In the genomic region with DNA sequence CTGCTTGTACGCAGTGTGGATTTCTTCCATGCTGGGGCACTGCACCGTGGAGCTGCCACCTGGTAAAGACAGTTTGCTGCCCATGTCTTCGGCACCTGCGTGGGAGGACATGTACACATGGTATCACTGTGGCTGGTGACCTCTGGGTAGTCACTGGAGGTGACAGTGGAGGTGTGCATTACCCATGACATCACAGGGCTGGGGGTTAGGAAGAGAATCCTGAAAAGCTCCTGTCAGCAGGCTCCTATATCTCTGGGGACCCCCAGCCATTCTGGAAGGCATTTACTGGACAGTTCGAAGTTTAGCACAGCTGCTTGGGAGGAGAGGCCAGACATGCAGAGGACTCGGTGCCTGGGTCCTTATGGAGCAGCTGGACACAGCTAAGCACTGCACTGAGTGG, we compare ENCODE assay signal across 24 mouse cellular contexts. TPM values are rescaled to one million over a fixed set of nuclear protein-coding genes. Genes with fewer than 3 reads are reported as not detected.
DNase-seq lines count a peak whose midpoint lies in the region; ATAC-seq and TF ChIP-seq lines count a peak whose summit lies in the region.
"Had no signal": no experiment of that assay in that cellular context is flagged by ENCODE, and none has a peak within 500 bp of the region (broad histone marks: within the 10 kb centered on the region; RNA-seq: fewer than 3 reads in every experiment).

No protein-coding gene starts in this region.

- H3K79me2 ChIP-seq in myocyte (ENCODE audit: control insufficient read depth, insufficient read depth): peaks cover 30% of the 10 kb centered on the region

- no peaks in the 10 kb centered on the region for H3K36me3 ChIP-seq in intestine, embryonic 16.5 days (ENCODE audit: control insufficient read depth, insufficient read depth, low read length)
- no peaks in the 10 kb centered on the region for H3K36me3 ChIP-seq in intestine, embryonic 15.5 days
- H3K36me3 ChIP-seq in midbrain, embryonic 11.5 days (ENCODE audit: control insufficient read depth, insufficient read depth, low read length): no peaks in the 10 kb centered on the region
- no peaks in the 10 kb centered on the region for H3K36me3 ChIP-seq in midbrain, embryonic 14.5 days (ENCODE audit: control insufficient read depth, insufficient read depth, low read length)
- no peaks in the 10 kb centered on the region for H3K36me3 ChIP-seq in myocyte (ENCODE audit: control insufficient read depth, insufficient read depth)
- no peaks in the 10 kb centered on the region for H3K36me3 ChIP-seq in lung, postnatal 0 days (ENCODE audit: insufficient read depth, low read length)
- H3K36me3 ChIP-seq: embryonic facial prominence, embryonic 13.5 days; G1E had no signal

- H3K9me3 ChIP-seq in intestine, embryonic 16.5 days (ENCODE audit: control insufficient read depth, low read length): no peaks in the 10 kb centered on the region
- H3K9me3 ChIP-seq in intestine, embryonic 15.5 days: no peaks in the 10 kb centered on the region
- H3K9me3 ChIP-seq in midbrain, embryonic 11.5 days (ENCODE audit: control insufficient read depth, low read length): no peaks in the 10 kb centered on the region
- H3K9me3 ChIP-seq in midbrain, embryonic 14.5 days (ENCODE audit: control insufficient read depth, low read length): no peaks in the 10 kb centered on the region
- H3K9me3 ChIP-seq in lung, postnatal 0 days (ENCODE audit: low read length): no peaks in the 10 kb centered on the region
- H3K9me3 ChIP-seq: embryonic facial prominence, embryonic 13.5 days; G1E had no signal

- ATAC-seq in intestine, embryonic 16.5 days: no peak
- no peak for ATAC-seq in intestine, embryonic 15.5 days
- ATAC-seq in midbrain, embryonic 11.5 days (ENCODE audit: low FRiP score): no peak
- ATAC-seq in midbrain, embryonic 14.5 days (ENCODE audit: low FRiP score, low TSS enrichment): no peak
- no peak for ATAC-seq in lung, postnatal 0 days
- ATAC-seq: activated CD4-positive, CD25-positive, alpha-beta regulatory T cell, adult 4 months; forebrain, embryonic 16.5 days; hindbrain, postnatal 0 days had no signal

- WGBS in intestine, embryonic 16.5 days: 80% methylated on average over 6 of the region's 6 CpGs
- 67% methylated on average over 6 of the region's 6 CpGs for WGBS in intestine, embryonic 15.5 days
- WGBS in midbrain, embryonic 11.5 days: 74% methylated on average over 6 of the region's 6 CpGs
- WGBS in midbrain, embryonic 14.5 days: 82% methylated on average over 6 of the region's 6 CpGs
- 76% methylated on average over 6 of the region's 6 CpGs for WGBS in lung, postnatal 0 days

- no peaks in the 10 kb centered on the region for H3K27me3 ChIP-seq in intestine, embryonic 16.5 days (replicated peaks; ENCODE audit: control insufficient read depth, insufficient read depth, low read length)
- H3K27me3 ChIP-seq in intestine, embryonic 15.5 days (replicated peaks): no peaks in the 10 kb centered on the region
- no peaks in the 10 kb centered on the region for H3K27me3 ChIP-seq in midbrain, embryonic 11.5 days (ENCODE audit: control insufficient read depth, insufficient read depth, low read length)
- no peaks in the 10 kb centered on the region for H3K27me3 ChIP-seq in midbrain, embryonic 14.5 days (ENCODE audit: control insufficient read depth, insufficient read depth, low read length)
- H3K27me3 ChIP-seq in myocyte (ENCODE audit: control insufficient read depth, insufficient read depth, insufficient read length): no peaks in the 10 kb centered on the region
- no peaks in the 10 kb centered on the region for H3K27me3 ChIP-seq in lung, postnatal 0 days (replicated peaks; ENCODE audit: insufficient read depth, low read length)
- H3K27me3 ChIP-seq: embryonic facial prominence, embryonic 13.5 days had no signal

- TF ChIP-seq POLR2A in myocyte (IDR thresholded peaks at IDR 0.05; ENCODE audit: insufficient read length, low read depth): no peak

- no peak overlapping the region for H3K4me3 ChIP-seq in intestine, embryonic 16.5 days (ENCODE audit: low read length)
- H3K4me3 ChIP-seq in intestine, embryonic 15.5 days (replicated peaks): no peak overlapping the region
- no peak overlapping the region for H3K4me3 ChIP-seq in midbrain, embryonic 11.5 days (ENCODE audit: low read depth, low read length)
- no peak overlapping the region for H3K4me3 ChIP-seq in midbrain, embryonic 14.5 days (replicated peaks; ENCODE audit: low read depth, low read length)
- no peak overlapping the region for H3K4me3 ChIP-seq in myocyte
- no peak overlapping the region for H3K4me3 ChIP-seq in lung, postnatal 0 days (ENCODE audit: low read depth, low read length)
- H3K4me3 ChIP-seq: embryonic facial prominence, embryonic 13.5 days had no signal

- H3ac ChIP-seq in myocyte (ENCODE audit: control insufficient read depth, insufficient read length): no peak overlapping the region

- DNase-seq in heart, adult 11 months: peak; percentile 93
- no peak for DNase-seq in heart, postnatal 25 days (ENCODE audit: low spot score)
- DNase-seq in midbrain, embryonic 11.5 days (ENCODE audit: low spot score, missing footprints): peak; percentile 37
- DNase-seq in midbrain, embryonic 14.5 days: no peak
- no peak for DNase-seq in lung, postnatal 0 days (ENCODE audit: low spot score)

- H3K4me1 ChIP-seq in intestine, embryonic 16.5 days (ENCODE audit: control insufficient read depth, insufficient read depth, low read length): peaks cover 6% of the 10 kb centered on the region
- H3K4me1 ChIP-seq in intestine, embryonic 15.5 days (replicated peaks): peaks cover 14% of the 10 kb centered on the region
- no peaks in the 10 kb centered on the region for H3K4me1 ChIP-seq in midbrain, embryonic 11.5 days (ENCODE audit: control insufficient read depth, insufficient read depth, low read length)
- H3K4me1 ChIP-seq in midbrain, embryonic 14.5 days (ENCODE audit: control insufficient read depth, insufficient read depth, low read length): peaks cover 8% of the 10 kb centered on the region; the same call in 1 of the 2 replicates
- H3K4me1 ChIP-seq in lung, postnatal 0 days (ENCODE audit: insufficient read depth, low read depth, low read length): peaks cover 7% of the 10 kb centered on the region; the same call in 1 of the 2 replicates

- peak overlapping the region; percentile 38 for H3K27ac ChIP-seq in intestine, embryonic 16.5 days (ENCODE audit: low read length)
- no peak overlapping the region for H3K27ac ChIP-seq in intestine, embryonic 15.5 days
- H3K27ac ChIP-seq in midbrain, embryonic 11.5 days (ENCODE audit: low read depth, low read length): no peak overlapping the region
- H3K27ac ChIP-seq in midbrain, embryonic 14.5 days (replicated peaks; ENCODE audit: low read depth, low read length): no peak overlapping the region
- H3K27ac ChIP-seq in lung, postnatal 0 days (ENCODE audit: low read length): no peak overlapping the region
- H3K27ac ChIP-seq: embryonic facial prominence, embryonic 13.5 days; hindbrain, postnatal 0 days had no signal

- TF ChIP-seq EP300 in lung, postnatal 0 days (IDR thresholded peaks at IDR 0.05): no peak

- H3K4me2 ChIP-seq in intestine, embryonic 16.5 days (ENCODE audit: low read depth, low read length): no peak overlapping the region
- no peak overlapping the region for H3K4me2 ChIP-seq in intestine, embryonic 15.5 days (replicated peaks)
- H3K4me2 ChIP-seq in midbrain, embryonic 11.5 days: no peak overlapping the region
- no peak overlapping the region for H3K4me2 ChIP-seq in midbrain, embryonic 14.5 days (ENCODE audit: low read length)
- peak overlapping the region; percentile 79 for H3K4me2 ChIP-seq in myocyte (ENCODE audit: low read depth)
- H3K4me2 ChIP-seq in lung, postnatal 0 days (replicated peaks; ENCODE audit: low read depth, low read length): no peak overlapping the region
- H3K4me2 ChIP-seq: embryonic facial prominence, embryonic 13.5 days had no signal

- H3K9ac ChIP-seq in intestine, embryonic 16.5 days (ENCODE audit: low read depth, low read length): 0 out of 2 replicates have a peak overlapping the region, but pooled peaks have one; percentile 17
- no peak overlapping the region for H3K9ac ChIP-seq in intestine, embryonic 15.5 days
- no peak overlapping the region for H3K9ac ChIP-seq in midbrain, embryonic 11.5 days (ENCODE audit: low read length)
- H3K9ac ChIP-seq in midbrain, embryonic 14.5 days (replicated peaks; ENCODE audit: low read length): no peak overlapping the region
- H3K9ac ChIP-seq in lung, postnatal 0 days (replicated peaks; ENCODE audit: low read depth): no peak overlapping the region
- H3K9ac ChIP-seq: embryonic facial prominence, embryonic 13.5 days had no signal

- TF ChIP-seq CTCF in lung, postnatal 0 days (IDR thresholded peaks at IDR 0.05): no peak

- intact Hi-C loops in heart, postnatal 25 days (cut with DNase I): loop anchor here (2.0 kb wide), 1 partner anchor 46 kb away; a partner anchor contains a TSS

TF ChIP-seq in myocyte, 11 proteins besides CTCF, POLR2A, EP300 and RAD21 (continues in another document):
- TF ChIP-seq MYOG (IDR thresholded peaks at IDR 0.05; ENCODE audit: control insufficient read depth in 1 of 3, insufficient read depth in 1 of 3, insufficient read length in 2 of 3, low read depth in 2 of 3): no peak
- no peak for TF ChIP-seq MAX (IDR thresholded peaks at IDR 0.05; ENCODE audit: low read depth)
- no peak for TF ChIP-seq POLR2AphosphoS2 (IDR thresholded peaks at IDR 0.05; ENCODE audit: insufficient read length, low read depth)
- no peak for TF ChIP-seq CEBPB (IDR thresholded peaks at IDR 0.05; ENCODE audit: insufficient read depth, poor library complexity, severe bottlenecking)
- TF ChIP-seq MYOD1 (IDR thresholded peaks at IDR 0.05; ENCODE audit: control insufficient read depth in 1 of 3, insufficient read length in 2 of 3, low read depth in 2 of 3): no peak
- no peak for TF ChIP-seq USF1 (IDR thresholded peaks at IDR 0.05; ENCODE audit: low read depth)

RNA-seq across cellular contexts. Expression of a gene that starts 22.9 kb away (rescaled TPM):
- total RNA-seq in heart, postnatal 25 days (2021): not detected
- polyA plus RNA-seq in intestine, embryonic 16.5 days (2015; fragmentation: Nextera tagmentation; extraction: Ambion mirVana): not detected in 2 replicates
- not detected in 2 replicates for polyA plus RNA-seq in intestine, embryonic 15.5 days (2015; fragmentation: Nextera tagmentation; extraction: Ambion mirVana)
- not detected in 2 replicates for polyA plus RNA-seq in midbrain, embryonic 11.5 days (2014; fragmentation: Nextera tagmentation; extraction: Ambion mirVana)
- not detected in 2 replicates for polyA plus RNA-seq in midbrain, embryonic 14.5 days (2014; fragmentation: Nextera tagmentation; extraction: Ambion mirVana)
- polyA plus RNA-seq in myocyte (2012; fragmentation: generic; extraction: Trizol): not detected
- not detected in 2 replicates for polyA plus RNA-seq in lung, postnatal 0 days (2015; fragmentation: Nextera tagmentation; extraction: Ambion mirVana)
- total RNA-seq: adrenal gland, postnatal 10 days; G1E; heart, postnatal 36 days; hindbrain, postnatal 0 days; layer of hippocampus, adult 18-20 months; left cerebral cortex, postnatal 25 days had no signal
- polyA plus RNA-seq: activated CD4-positive, CD25-positive, alpha-beta regulatory T cell, adult 4 months; brain, embryonic 14.5 days; embryonic facial prominence, embryonic 13.5 days; forebrain, embryonic 16.5 days; G1E; gonadal fat pad, adult 2 months; hindbrain, postnatal 0 days; kidney, embryonic 14.5 days; limb, embryonic 14.5 days; neural tube, embryonic 11.5 days; thymus, postnatal 0 days; urinary bladder, adult 2 months had no signal

RNA-seq across cellular contexts. Expression of a gene that starts 45.3 kb away (rescaled TPM):
- total RNA-seq in heart, postnatal 25 days (2021): 10 to 100 TPM in 1 of 2 experiments, 1 to 10 TPM in 1; 9.9 to 10.5 TPM
- polyA plus RNA-seq in intestine, embryonic 16.5 days (2015; fragmentation: Nextera tagmentation; extraction: Ambion mirVana): 15.4 and 16.6 TPM in 2 replicates
- polyA plus RNA-seq in intestine, embryonic 15.5 days (2015; fragmentation: Nextera tagmentation; extraction: Ambion mirVana): 15.7 and 16.9 TPM in 2 replicates
- polyA plus RNA-seq in midbrain, embryonic 11.5 days (2014; fragmentation: Nextera tagmentation; extraction: Ambion mirVana): 2.5 and 2.9 TPM in 2 replicates
- 1.3 and 3.6 TPM in 2 replicates for polyA plus RNA-seq in midbrain, embryonic 14.5 days (2014; fragmentation: Nextera tagmentation; extraction: Ambion mirVana)
- polyA plus RNA-seq in myocyte (2012; fragmentation: generic; extraction: Trizol): 24.8 TPM
- polyA plus RNA-seq in lung, postnatal 0 days (2015; fragmentation: Nextera tagmentation; extraction: Ambion mirVana): 20.5 and 27.9 TPM in 2 replicates
- polyA plus RNA-seq: G1E had no signal

Comparison
In these comparisons a context has a peak if more than half of its experiments do, and no peak if none do; other contexts are left out.
1. DNase-seq: peak in heart, adult 11 months (single experiment) and midbrain, embryonic 11.5 days (single experiment); none in heart, postnatal 25 days (single experiment), midbrain, embryonic 14.5 days (single experiment) and lung, postnatal 0 days (single experiment).